Mouse (Mus musculus) bone marrow macrophage, adult 2 months (primary cell): ENCODE measurements at regions not wholly inside any gene's neighbourhood (a gene's known extent, or its start where the extent isn't known, plus 50 kb on each side); places are given as distances from the start of the nearest gene placed in this dataset.

Experiments used
- H3K27ac ChIP-seq: 2 replicates; pipeline ENCODE4 v1.5.1; 2012; ENCODE audit warnings: low read depth, low read length; ENCODE audit not compliant: insufficient read depth
- H3K4me1 ChIP-seq: 2 replicates; pipeline ENCODE4 v1.6.1; 2012; ENCODE audit warnings: low read length; ENCODE audit not compliant: control insufficient read depth, insufficient read depth
- H3K4me3 ChIP-seq: 2 replicates; pipeline ENCODE4 v1.5.1; 2012; ENCODE audit warnings: mild to moderate bottlenecking, low read length, moderate library complexity; ENCODE audit not compliant: insufficient read depth
- CTCF ChIP-seq: IDR thresholded peaks from 2 replicates; pipeline ENCODE4 v1.5.1; 2012; ENCODE audit warnings: low read depth, mild to moderate bottlenecking, low read length, moderate library complexity
- POLR2A ChIP-seq: IDR thresholded peaks from 2 replicates; pipeline ENCODE4 v1.6.1; 2012; ENCODE audit warnings: mild to moderate bottlenecking, low read depth, low read length, borderline replicate concordance

DNA sequence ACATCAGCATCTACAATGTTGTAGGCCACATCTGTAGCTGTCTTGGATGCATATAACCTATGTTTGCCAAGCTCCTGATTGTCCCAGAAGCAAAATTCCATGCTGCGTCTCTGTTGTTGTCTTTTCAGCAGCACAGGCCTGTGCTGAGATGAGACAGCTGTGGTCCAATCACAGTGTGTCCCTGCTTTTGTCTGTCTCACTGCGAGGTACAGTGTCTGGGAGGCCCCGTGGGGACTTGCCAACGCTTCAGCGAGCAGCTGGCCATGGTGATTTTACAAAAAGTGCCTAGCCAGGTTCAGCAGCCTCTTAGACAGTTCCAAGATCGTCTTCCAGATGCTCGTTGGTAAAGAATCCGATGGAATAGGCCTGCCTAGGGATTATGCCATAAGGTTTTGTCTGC, 114.6 kb upstream of the Mkln1 start:
- Histone ChIP-seq H3K4me1 (peaks cover 38% of the 10 kb centered on the region), H3K4me3 (0 out of 2 replicates have a peak overlapping the region, but pooled peaks have one; percentile 0), H3K27ac (0 out of 2 replicates have a peak overlapping the region, but pooled peaks have one; percentile 0)
- TF ChIP-seq POLR2A (no peak), CTCF (no peak)

DNA sequence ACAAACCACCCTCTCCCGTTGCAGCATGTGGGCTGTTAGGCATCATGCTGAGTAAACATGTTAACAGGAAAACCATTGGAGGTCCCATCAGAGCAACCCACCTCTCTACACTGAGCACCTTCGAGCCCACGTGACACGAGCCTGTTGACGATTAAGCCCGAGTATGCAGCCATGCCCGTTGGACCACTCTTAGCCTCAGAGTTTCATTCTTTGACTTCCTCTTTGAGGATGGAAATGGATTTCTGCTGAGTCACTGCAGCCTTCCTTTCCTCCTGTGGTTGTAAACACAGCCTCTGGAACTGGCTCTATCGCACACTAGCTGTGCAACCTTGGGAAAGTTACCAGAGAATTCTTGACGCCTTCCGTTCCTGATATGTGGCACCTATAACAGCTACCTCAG, 114.1 kb upstream of the Mkln1 start:
- Histone ChIP-seq H3K4me1 (peaks cover 38% of the 10 kb centered on the region), H3K4me3 (0 out of 2 replicates have a peak overlapping the region, but pooled peaks have one; percentile 0), H3K27ac (peak overlapping the region; percentile 59)
- TF ChIP-seq CTCF = no peak
- no peak for TF ChIP-seq POLR2A

- H3K4me3 ChIP-seq = no peak overlapping the region
- TF ChIP-seq CTCF (0 out of 2 replicates have a peak, but pooled peaks have one; percentile 3), POLR2A (no peak)
- H3K27ac ChIP-seq = peak overlapping the region; percentile 59
- peaks cover 40% of the 10 kb centered on the region for H3K4me1 ChIP-seq
Observed at GRCm38 (mm10) chr6:31285064-31285463, 113.5 kb upstream of the Mkln1 start.

GRCm38 (mm10) chr6:31285981-31286737, 112.4 kb upstream of the Mkln1 start:
- peaks cover 34% of the 10 kb centered on the region for H3K4me1 ChIP-seq
- H3K27ac ChIP-seq = no peak overlapping the region
- no peak overlapping the region for H3K4me3 ChIP-seq
- no peak for TF ChIP-seq POLR2A
- no peak for TF ChIP-seq CTCF

- H3K4me1 ChIP-seq = peaks cover 34% of the 10 kb centered on the region
- TF ChIP-seq POLR2A (no peak), CTCF (no peak)
- no peak overlapping the region for H3K27ac ChIP-seq
- no peak overlapping the region for H3K4me3 ChIP-seq
Observed at GRCm38 (mm10) chr6:31287176-31287575, 111.4 kb upstream of the Mkln1 start.

DNA sequence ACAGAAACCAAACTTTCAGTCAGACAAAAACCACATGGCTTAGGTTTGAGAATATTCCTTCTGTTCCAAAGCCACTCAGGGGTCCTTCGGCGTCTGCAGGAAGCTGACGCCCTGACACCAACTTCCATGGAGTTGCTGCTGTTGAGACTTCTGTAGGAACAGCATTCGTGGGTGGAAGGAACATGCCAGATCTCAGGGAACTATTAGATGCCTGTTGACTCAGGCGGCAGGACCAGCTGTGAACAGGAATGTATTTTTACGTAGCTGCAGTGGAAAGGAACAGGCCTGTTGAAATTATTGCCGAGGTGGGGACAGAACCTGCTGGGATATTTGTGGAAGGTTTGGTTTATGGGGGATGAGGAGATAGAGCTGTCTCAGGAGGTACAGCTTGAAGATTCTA, 110.8 kb upstream of the Mkln1 start:
- peaks cover 34% of the 10 kb centered on the region for H3K4me1 ChIP-seq
- no peak overlapping the region for H3K27ac ChIP-seq
- H3K4me3 ChIP-seq = no peak overlapping the region
- TF ChIP-seq POLR2A (no peak), CTCF (no peak)

GRCm38 (mm10) chr6:31288421-31289233, 109.9 kb upstream of the Mkln1 start:
- no peak for TF ChIP-seq CTCF
- no peak overlapping the region for H3K4me3 ChIP-seq
- peaks cover 34% of the 10 kb centered on the region for H3K4me1 ChIP-seq
- no peak overlapping the region for H3K27ac ChIP-seq

GRCm38 (mm10) chr6:31289234-31289486, 109.4 kb upstream of the Mkln1 start:
- no peak overlapping the region for H3K4me3 ChIP-seq
- TF ChIP-seq CTCF (no peak), POLR2A (no peak)

DNA sequence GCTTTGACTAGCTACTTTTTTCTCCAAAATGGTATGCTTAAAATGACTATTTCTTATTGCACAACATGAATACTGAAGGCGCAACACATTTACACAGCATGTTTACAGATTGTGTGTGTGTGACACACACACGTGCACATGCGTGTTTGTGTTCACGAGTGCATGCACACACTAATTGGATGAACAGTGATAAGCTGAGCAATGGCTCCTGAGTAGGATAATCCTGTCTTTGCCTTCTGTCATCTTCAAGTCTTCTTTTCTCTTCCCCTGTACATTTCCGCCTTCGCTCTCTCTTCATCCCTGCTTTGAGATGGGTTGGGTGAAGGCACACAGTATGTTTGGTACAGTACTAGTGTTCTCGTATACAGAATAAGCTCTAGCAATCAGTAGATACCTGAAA, 106.5 kb upstream of the Mkln1 start:
- no peak overlapping the region for H3K27ac ChIP-seq
- no peak overlapping the region for H3K4me3 ChIP-seq
- TF ChIP-seq CTCF = no peak
- TF ChIP-seq POLR2A = no peak
- peaks cover 11% of the 10 kb centered on the region for H3K4me1 ChIP-seq

More at GRCm38 (mm10) chr6:31289234-31289486, 109.4 kb upstream of the Mkln1 start:
- Histone ChIP-seq H3K4me1 (peaks cover 28% of the 10 kb centered on the region), H3K27ac (no peak overlapping the region)

GRCm38 (mm10) chr6:31293008-31293407, 105.5 kb upstream of the Mkln1 start:
- Histone ChIP-seq H3K27ac (no peak overlapping the region), H3K4me3 (no peak overlapping the region), H3K4me1 (peaks cover 7% of the 10 kb centered on the region)
- no peak for TF ChIP-seq POLR2A
- no peak for TF ChIP-seq CTCF
